Mouse (Mus musculus): ENCODE measurements around the gene Cldn13. TPM values are rescaled to one million over a fixed set of nuclear protein-coding genes. Genes with fewer than 3 reads are reported as not detected.

The Cldn13 gene
- polyA plus RNA-seq, 1 experiment from 2014 or later = 0.29 TPM

- Histone ChIP-seq H3K9ac (ENCODE audit: low read length) (peak overlapping the region; percentile 80), H3K27me3 (ENCODE audit: control insufficient read depth, insufficient read depth, low read length) (no peaks in the 10 kb centered on the region), H3K4me2 (replicated peaks; ENCODE audit: low read depth) (peak overlapping the region; percentile 92), H3K36me3 (ENCODE audit: control insufficient read depth, insufficient read depth, low read length) (no peaks in the 10 kb centered on the region), H3K4me1 (replicated peaks; ENCODE audit: control insufficient read depth, insufficient read depth) (no peaks in the 10 kb centered on the region), H3K4me3 (ENCODE audit: low read depth, low read length) (peak overlapping the region; percentile 67), H3K9me3 (ENCODE audit: control insufficient read depth, low read length) (no peaks in the 10 kb centered on the region), H3K27ac (replicated peaks) (peak overlapping the region; percentile 75)
- ATAC-seq (ENCODE audit: low FRiP score, low TSS enrichment) (peak; percentile 68), DNase-seq (ENCODE audit: low spot score) (peak; percentile 83)
- TF ChIP-seq EP300 (optimal IDR thresholded peaks at IDR 0.05) (no peak), CTCF (IDR thresholded peaks at IDR 0.05; ENCODE audit: low read depth) (peak; percentile 68)
- 44% methylated on average over 9 of the region's 9 CpGs for WGBS
These were observed 17.6 kb upstream of the Cldn13 start for GRCm38 (mm10) chr5:134932903-134933276.

GRCm38 (mm10) chr5:134932179-134932902 lies 17.0 kb upstream of the Cldn13 start, which contains the start of gene Mettl27:
Gene Mettl27, plus strand, starts transcription at chr5:134932368.
- Histone ChIP-seq H3K27ac (replicated peaks) (peak within 1 kb of the TSS; percentile 75), H3K36me3 (ENCODE audit: control insufficient read depth, insufficient read depth, low read length) (no peaks in the 10 kb centered on the region), H3K27me3 (ENCODE audit: control insufficient read depth, insufficient read depth, low read length) (no peaks in the 10 kb centered on the region), H3K4me2 (replicated peaks; ENCODE audit: low read depth) (peak within 1 kb of the TSS; percentile 92), H3K9me3 (ENCODE audit: control insufficient read depth, low read length) (no peaks in the 10 kb centered on the region), H3K4me3 (ENCODE audit: low read depth, low read length) (peak within 1 kb of the TSS; percentile 67), H3K4me1 (replicated peaks; ENCODE audit: control insufficient read depth, insufficient read depth) (no peaks in the 10 kb centered on the region), H3K9ac (ENCODE audit: low read length) (peak within 1 kb of the TSS; percentile 80)
- DNase-seq (ENCODE audit: low spot score) = peak; percentile 84
- ATAC-seq (ENCODE audit: low FRiP score, low TSS enrichment) = peak; percentile 91
- TF ChIP-seq CTCF (IDR thresholded peaks at IDR 0.05; ENCODE audit: low read depth) = no peak
- WGBS = under 1% methylated on average over 41 of the region's 41 CpGs

- H3K4me1 ChIP-seq (replicated peaks; ENCODE audit: control insufficient read depth, insufficient read depth) = no peaks in the 10 kb centered on the region
- 69% methylated on average over 2 of the region's 2 CpGs for WGBS
- H3K4me3 ChIP-seq (ENCODE audit: low read depth, low read length) = no peak overlapping the region
- H3K9me3 ChIP-seq (ENCODE audit: control insufficient read depth, low read length) = no peaks in the 10 kb centered on the region
- TF ChIP-seq EP300 (optimal IDR thresholded peaks at IDR 0.05) (no peak), CTCF (IDR thresholded peaks at IDR 0.05; ENCODE audit: low read depth) (no peak)
- no peak for DNase-seq (ENCODE audit: low spot score)
- H3K9ac ChIP-seq (ENCODE audit: low read length) = no peak overlapping the region
- no peak for ATAC-seq (ENCODE audit: low FRiP score, low TSS enrichment)
- H3K4me2 ChIP-seq (replicated peaks; ENCODE audit: low read depth) = no peak overlapping the region
- no peaks in the 10 kb centered on the region; the same call in 1 of the 2 replicates for H3K27me3 ChIP-seq (ENCODE audit: control insufficient read depth, insufficient read depth, low read length)
- H3K36me3 ChIP-seq (ENCODE audit: control insufficient read depth, insufficient read depth, low read length) = no peaks in the 10 kb centered on the region
- no peak overlapping the region for H3K27ac ChIP-seq (replicated peaks)
These were observed 14.7 kb upstream of the Cldn13 start for GRCm38 (mm10) chr5:134929988-134930387.

GRCm38 (mm10) chr5:134926726-134927125 lies 11.4 kb upstream of the Cldn13 start:
- DNase-seq (ENCODE audit: low spot score) (no peak), ATAC-seq (ENCODE audit: low FRiP score, low TSS enrichment) (no peak)
- Histone ChIP-seq H3K9ac (ENCODE audit: low read length) (no peak overlapping the region), H3K27ac (replicated peaks) (no peak overlapping the region), H3K4me1 (replicated peaks; ENCODE audit: control insufficient read depth, insufficient read depth) (no peaks in the 10 kb centered on the region), H3K4me2 (replicated peaks; ENCODE audit: low read depth) (no peak overlapping the region), H3K27me3 (ENCODE audit: control insufficient read depth, insufficient read depth, low read length) (no peaks in the 10 kb centered on the region; the same call in 1 of the 2 replicates), H3K9me3 (ENCODE audit: control insufficient read depth, low read length) (no peaks in the 10 kb centered on the region), H3K4me3 (ENCODE audit: low read depth, low read length) (no peak overlapping the region), H3K36me3 (ENCODE audit: control insufficient read depth, insufficient read depth, low read length) (no peaks in the 10 kb centered on the region)
- TF ChIP-seq EP300 (optimal IDR thresholded peaks at IDR 0.05) (no peak), CTCF (IDR thresholded peaks at IDR 0.05; ENCODE audit: low read depth) (no peak)
- WGBS = 53% methylated on average over 4 of the region's 4 CpGs

DNA sequence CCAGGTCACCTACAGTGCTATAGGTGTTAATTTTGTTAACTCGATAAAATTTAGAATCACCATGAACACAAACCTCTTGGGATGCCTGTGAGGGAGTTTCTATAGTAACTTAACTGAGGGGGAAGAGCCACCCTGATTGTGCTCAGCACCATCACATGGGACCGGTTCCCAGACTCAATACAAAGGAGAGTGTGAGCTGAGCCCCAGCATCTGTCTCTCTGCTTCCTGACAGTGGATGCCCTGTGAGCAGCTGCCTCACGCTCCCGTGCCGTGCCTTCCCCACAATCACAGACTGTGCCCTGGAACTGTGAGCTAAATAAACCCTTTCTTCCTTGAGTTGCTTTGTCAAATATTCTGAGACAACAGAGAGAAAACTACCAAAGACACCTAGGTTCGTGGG lies 7.8 kb upstream of the Cldn13 start:
- no peaks in the 10 kb centered on the region; the same call in 1 of the 2 replicates for H3K27me3 ChIP-seq (ENCODE audit: control insufficient read depth, insufficient read depth, low read length)
- no peak for ATAC-seq (ENCODE audit: low FRiP score, low TSS enrichment)
- no peak overlapping the region for H3K4me2 ChIP-seq (replicated peaks; ENCODE audit: low read depth)
- WGBS = 62% methylated on average over 6 of the region's 6 CpGs
- H3K4me3 ChIP-seq (ENCODE audit: low read depth, low read length) = no peak overlapping the region
- no peaks in the 10 kb centered on the region for H3K9me3 ChIP-seq (ENCODE audit: control insufficient read depth, low read length)
- H3K27ac ChIP-seq (replicated peaks) = no peak overlapping the region
- DNase-seq (ENCODE audit: low spot score) = no peak
- no peaks in the 10 kb centered on the region for H3K4me1 ChIP-seq (replicated peaks; ENCODE audit: control insufficient read depth, insufficient read depth)
- H3K36me3 ChIP-seq (ENCODE audit: control insufficient read depth, insufficient read depth, low read length) = no peaks in the 10 kb centered on the region
- H3K9ac ChIP-seq (ENCODE audit: low read length) = no peak overlapping the region
- no peak for TF ChIP-seq EP300 (optimal IDR thresholded peaks at IDR 0.05)
- no peak for TF ChIP-seq CTCF (IDR thresholded peaks at IDR 0.05; ENCODE audit: low read depth)

GRCm38 (mm10) chr5:134921106-134921505 lies 5.8 kb upstream of the Cldn13 start:
- no peak overlapping the region for H3K27ac ChIP-seq (replicated peaks)
- no peak overlapping the region for H3K4me3 ChIP-seq (ENCODE audit: low read depth, low read length)
- ATAC-seq (ENCODE audit: low FRiP score, low TSS enrichment) = no peak
- no peak overlapping the region for H3K9ac ChIP-seq (ENCODE audit: low read length)
- H3K4me2 ChIP-seq (replicated peaks; ENCODE audit: low read depth) = no peak overlapping the region
- 89% methylated on average over 8 of the region's 8 CpGs for WGBS
- H3K4me1 ChIP-seq (replicated peaks; ENCODE audit: control insufficient read depth, insufficient read depth) = no peaks in the 10 kb centered on the region
- no peaks in the 10 kb centered on the region for H3K9me3 ChIP-seq (ENCODE audit: control insufficient read depth, low read length)
- H3K27me3 ChIP-seq (ENCODE audit: control insufficient read depth, insufficient read depth, low read length) = no peaks in the 10 kb centered on the region
- H3K36me3 ChIP-seq (ENCODE audit: control insufficient read depth, insufficient read depth, low read length) = no peaks in the 10 kb centered on the region
- TF ChIP-seq EP300 (optimal IDR thresholded peaks at IDR 0.05) (no peak), CTCF (IDR thresholded peaks at IDR 0.05; ENCODE audit: low read depth) (no peak)
- no peak for DNase-seq (ENCODE audit: low spot score)
